Mouse (Mus musculus): Measurements from ENCODE around the gene Tmem138.
"Not testable (repeated sequence)": the region's sequence is repeated elsewhere in the genome, so short reads cannot be mapped to it uniquely, and the experiment has no call there.

Tmem138 gene

DNA sequence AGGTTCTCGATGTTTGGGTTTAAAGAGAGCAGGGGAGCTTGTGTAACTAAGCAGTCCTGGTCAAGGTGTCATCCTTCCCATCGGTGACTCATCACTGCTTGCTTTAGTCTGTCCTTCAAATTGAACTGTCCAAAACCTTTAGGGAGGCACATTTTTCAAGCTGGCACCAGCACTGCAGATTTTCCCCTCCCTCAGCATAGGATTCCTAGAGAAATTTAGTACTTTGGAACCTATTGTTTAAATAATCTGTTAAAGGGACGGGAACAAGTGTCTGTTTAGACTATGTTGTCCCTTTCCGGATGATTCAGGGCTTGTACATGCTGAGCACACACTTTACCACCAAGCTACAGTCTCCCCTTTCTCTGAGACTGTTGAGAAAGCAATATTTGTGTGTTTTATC is 11.9 kb downstream of the Tmem138 start:
- DNase-seq: no peak

DNA sequence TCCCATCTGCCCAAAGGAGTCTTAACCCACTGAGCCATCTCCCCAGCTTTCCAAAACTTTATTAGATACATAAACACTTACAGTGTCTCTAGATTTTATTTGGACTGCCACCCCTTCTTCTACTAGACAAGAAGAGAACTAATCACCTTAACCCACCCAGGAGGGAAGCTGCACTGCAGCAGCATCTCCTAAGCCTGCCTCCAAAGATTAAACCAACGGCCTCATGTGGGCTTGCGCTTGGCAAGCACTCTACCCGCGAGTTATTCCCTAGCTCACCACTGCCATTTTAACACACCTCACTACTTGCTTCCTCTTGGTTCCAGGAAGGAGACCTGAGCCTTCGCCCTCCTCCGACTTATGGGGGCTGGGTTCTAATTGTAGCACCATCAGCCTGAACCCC is 12.9 kb downstream of the Tmem138 start:
- no peak for DNase-seq

DNA sequence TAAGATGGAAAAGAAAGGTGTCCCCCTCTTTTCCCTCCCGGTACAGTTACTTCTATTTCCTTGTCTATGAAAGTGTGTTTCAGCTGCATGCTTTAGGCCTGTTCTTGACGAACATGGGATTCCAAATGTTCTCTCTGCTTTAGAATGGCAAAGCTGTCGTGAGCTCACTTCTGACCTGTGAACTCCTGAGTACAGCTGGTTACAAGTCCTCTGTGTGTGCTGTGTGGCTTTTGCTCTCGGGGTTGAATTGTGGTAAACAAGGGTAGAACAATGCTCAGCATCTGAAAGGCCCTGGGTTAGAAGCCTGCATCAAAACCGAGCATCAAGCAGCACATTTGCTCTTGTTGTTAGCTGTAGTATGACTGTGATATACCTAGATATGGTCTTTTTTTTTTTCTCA is 14.8 kb downstream of the Tmem138 start:
- no peak for DNase-seq

DNA sequence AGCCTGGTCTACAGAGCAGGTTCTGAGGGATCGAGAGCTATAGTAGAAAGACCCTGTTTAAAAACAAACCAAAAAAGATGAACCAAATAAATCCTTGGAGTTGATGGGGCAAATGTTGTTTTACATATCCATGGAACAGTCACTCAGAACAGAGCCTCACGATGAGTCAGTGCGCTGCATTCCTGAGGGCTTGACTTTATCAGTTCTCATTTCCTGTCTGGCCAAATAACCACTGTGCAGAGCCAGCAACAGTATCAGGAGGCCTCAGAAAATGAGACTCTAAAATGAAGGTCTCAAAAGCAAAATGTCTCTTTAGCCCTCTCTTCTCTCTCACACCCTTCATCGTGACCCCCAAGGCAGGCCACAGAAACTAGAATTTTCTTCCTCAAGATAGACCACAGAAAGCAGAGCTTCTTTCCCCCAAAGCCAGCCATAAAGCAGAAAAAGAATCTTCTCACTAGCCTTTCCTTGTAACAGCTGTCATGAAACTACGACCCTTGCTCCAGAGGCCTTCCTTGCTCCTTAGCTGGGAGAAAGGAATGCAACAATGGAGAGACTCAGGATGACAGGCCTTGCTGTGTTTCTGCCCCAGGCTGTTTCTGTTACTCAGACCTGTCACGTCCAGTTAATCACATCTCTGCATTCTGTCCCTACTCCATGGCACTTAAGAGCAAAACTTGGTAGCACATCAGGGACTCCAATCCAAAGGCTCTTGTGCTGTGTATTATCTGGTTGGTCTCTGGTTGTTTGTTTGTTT is 15.4 kb downstream of the Tmem138 start:
- no peak for DNase-seq

DNA sequence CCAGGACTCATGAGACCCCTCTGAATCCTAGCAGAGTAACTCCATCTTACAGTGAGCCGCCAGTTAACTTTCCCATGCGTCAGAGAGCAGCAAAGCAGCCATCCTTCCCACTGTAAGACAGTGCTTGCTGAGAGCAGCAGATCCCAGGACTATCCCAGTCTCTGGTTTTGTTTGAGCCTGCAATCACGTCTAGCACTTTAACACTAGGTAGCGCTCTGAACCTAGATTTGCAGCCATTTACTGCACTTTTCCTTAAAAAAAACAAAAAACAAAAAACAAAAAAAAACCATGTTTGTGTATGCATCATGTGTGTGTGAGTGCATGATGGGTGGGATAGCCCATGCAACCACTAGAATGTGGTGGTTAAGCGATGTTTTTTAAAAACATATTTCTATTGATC is 17.1 kb downstream of the Tmem138 start:
- no peak for DNase-seq

DNA sequence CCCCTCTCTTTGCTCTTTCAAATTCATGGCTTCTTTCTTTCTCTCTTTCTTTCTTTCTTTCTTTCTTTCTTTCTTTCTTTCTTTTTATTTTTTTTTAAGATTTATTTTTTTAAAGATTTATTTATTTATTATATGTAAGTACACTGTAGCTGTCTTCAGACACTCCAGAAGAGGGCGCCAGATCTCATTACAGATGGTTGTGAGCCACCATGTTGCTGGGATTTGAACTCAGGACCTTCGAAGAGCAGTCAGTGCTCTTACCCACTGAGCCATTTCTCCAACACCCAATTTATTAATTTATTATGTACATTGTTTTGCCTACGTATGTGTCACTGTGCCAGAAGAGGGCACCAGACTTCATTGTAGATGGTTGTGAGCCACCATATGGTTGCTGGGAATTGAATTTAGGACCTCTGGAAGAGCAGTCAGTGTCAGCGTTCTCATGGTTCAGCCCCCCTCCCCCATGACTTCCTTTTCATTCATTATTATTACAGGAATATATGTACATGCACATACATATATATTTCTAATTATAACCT is 19.3 kb downstream of the Tmem138 start:
- not testable (repeated sequence) for DNase-seq

DNA sequence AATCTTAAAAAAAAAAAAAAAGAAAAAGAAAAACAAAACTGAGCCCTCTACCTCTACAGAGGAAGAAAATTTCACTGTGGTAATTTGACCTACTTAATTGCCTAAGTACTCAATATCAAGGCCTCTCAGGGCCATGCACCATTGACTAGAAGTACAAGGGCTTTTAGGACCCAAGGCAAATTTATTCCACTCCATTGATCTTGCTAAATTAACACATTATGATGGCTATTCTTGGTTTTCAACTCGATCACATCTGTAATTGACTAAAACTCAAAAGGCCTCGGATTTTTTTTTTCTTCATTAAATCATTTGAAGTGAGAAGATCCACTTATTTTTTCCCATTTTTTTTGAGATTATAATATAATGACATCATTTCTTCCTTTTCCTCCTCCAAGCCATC is 19.7 kb downstream of the Tmem138 start:
- DNase-seq: no peak

DNA sequence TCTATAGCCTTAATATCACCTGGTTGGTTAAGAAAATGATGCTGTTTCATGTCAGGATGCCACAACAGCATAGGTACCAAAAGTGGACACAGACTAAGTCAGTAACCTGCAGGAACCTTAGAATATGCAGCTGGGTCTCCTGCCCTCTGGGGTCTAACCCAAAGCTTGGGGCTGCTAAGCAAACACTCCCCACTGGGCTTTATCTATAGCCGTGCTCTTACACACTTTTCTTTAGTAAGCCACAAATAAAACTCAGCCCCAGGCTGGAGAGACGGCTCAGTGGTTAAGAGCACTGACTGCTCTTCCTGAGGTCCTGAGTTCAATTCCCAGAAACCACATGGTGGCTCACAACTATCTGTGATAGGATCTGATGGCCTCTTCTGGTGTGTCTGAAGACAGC is 20.2 kb downstream of the Tmem138 start:
- no peak for DNase-seq

DNA sequence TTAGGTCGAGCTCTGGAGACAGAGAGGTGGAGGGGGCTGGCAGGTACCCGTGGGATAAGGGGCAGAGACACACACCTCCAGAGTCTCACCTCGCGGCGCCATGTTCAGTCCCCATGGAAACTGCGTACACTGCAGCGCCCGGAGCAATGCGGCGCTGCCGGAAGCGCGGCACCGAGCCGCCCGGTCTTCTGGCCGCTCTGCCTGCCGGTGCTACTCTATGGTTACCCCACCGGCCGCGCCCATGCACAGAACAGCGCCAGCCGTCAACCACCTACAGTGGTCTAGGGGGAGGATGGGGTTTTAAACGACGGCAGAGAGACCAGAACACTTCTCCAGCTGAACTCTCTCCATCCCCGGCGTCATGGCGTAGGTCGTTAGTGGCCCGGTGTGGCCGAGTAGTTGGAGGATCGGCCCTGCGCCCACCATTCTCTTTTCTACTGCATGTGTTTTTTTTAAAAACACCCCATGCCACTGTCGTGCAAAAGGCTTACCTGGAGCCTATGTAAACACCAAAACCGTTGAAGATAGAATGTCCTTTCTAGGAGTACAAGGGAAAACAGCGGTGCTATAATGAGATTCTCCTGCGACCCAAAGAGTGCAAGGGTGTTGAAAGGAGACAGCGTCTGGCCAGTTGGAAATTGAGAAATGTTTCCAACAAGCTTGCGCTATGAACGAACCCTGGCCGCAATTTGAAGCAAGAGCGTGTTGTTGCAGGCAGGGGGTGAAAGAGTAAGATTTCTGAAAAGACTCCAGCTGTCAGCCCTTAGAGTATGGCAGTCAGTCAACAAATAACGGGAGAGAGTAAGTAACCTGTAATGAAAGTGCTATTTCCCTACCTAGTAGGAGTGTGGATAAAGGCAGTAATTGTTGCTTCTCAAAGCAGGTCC is 21.3 kb downstream of the Tmem138 start, which contains the start of gene Tmem216:
Gene Tmem216 (minus strand): TSS at position 615 of the 887 bp plus-strand sequence.
- DNase-seq: peak; percentile 78 to 79

DNA sequence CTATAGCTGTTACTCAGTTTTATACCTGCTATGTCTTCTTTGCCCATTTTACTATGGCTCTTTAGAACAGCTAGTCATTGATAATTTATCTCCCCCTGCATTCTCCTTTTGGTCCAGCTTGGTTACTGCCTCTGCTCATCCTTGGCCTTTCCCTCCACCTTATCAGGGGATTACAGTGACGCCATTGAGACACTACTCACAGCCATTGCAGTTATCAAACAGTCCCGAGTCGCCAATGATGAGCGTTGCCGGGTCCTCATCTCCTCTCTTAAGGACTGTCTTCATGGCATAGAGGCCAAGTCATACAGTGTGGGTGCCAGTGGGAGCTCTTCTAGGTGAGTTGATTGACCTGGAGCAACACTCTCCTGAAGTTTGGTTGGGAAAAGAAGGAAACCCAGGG is 37.7 kb downstream of the Tmem138 start:
- DNase-seq: no peak

DNA sequence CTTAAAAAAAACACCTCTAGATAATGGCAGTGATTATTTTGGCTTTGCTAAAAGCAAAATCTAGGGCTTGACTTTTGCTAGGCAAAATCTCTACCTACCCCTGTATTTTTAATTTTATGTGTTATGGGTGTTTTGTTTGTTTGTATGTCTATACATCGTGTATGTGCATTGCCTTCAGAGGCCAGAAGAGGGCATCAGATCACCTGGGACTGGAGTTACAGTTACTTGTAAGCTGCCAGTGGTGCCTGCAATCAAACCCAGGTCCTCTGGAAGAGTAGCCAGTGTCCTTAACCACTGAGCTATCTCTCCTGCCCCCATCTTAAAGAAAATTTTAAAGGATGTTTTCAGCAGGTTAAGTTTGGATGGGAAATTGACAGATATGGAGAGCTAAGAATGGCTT is 47.1 kb downstream of the Tmem138 start:
- no peak for DNase-seq

DNA sequence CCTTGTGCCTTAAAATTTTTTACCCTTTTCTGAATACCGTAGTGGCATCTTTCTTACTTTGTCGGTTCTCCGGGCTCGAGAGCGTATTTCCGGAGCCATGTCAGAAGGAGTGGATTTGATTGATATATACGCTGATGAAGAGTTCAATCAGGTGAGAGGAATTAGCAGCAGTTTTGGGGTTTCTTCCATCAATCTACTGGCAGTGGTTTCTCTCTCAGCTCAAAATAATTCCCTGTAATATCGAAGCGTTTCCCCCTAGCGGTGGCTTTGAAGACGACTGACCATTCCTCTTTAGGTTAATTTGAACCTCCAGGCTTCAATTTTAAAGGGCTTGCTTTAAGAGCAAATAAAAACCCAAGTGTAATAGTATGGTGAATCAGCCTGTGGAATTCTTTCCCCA is 51.3 kb downstream of the Tmem138 start, which contains the start of gene Sdhaf2:
Gene Sdhaf2 (minus strand): TSS at position 233 of the 400 bp plus-strand sequence.
- no peak for DNase-seq

DNA sequence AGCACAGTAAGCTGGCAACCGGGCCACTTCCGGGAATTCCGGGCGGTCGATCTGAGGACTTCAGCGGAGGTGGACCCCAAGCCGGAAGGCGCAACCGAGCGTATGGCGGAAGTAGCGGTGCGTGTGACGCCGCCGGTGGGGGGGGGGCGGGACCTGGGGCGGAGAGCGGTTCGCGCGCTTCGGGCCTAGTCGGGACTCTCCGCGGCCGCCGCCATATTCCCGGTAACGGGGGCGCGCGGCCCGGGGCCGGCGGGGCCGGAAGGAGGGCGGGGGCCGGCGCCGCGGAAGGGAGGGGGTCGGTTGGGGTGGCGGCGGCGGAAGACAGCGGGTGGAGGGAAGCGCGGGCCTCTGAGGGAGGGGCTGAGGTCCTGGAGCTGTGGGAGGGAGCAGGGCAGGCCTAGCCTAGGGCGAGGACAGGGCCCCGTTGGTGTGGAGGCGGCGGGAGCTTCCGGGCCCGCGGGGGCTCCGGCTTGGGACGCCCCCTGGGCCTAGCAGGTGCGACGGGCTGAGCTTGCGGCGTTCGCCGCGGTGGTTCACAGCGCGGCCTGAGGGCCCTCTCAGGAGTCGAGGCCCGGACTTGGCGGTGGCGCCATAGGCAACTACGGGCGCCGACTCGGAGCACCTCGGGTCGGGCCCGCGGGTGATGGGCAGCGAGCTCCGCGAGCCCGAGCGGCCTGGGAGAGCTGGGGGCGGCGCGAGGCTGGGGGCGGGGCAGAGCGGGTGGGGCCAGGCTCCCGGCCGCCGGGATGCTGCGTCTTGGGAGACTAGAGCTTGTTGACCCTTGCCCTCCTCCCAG is 51.9 kb downstream of the Tmem138 start, which contains the start of gene Cpsf7:
Gene Cpsf7 (plus strand): TSS at position 161 of the 796 bp plus-strand sequence.
- peak; percentile 91 to 92 for DNase-seq

DNA sequence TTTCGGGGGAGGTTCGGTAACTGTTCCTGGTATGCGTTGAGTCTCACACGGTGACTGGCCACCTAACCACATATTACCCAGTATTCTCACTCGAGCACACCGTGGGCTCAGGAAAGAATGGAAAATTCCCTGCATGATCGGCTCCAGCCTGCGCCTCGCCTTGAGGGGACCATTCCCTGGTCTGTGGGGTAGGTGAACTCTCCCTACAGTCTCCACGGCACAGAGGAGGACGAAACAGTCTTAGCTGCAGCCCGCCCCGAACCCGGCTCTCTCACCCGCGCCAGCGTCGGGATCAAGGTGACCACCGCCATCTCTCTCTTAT is 52.4 kb downstream of the Tmem138 start:
- DNase-seq: no peak

DNA sequence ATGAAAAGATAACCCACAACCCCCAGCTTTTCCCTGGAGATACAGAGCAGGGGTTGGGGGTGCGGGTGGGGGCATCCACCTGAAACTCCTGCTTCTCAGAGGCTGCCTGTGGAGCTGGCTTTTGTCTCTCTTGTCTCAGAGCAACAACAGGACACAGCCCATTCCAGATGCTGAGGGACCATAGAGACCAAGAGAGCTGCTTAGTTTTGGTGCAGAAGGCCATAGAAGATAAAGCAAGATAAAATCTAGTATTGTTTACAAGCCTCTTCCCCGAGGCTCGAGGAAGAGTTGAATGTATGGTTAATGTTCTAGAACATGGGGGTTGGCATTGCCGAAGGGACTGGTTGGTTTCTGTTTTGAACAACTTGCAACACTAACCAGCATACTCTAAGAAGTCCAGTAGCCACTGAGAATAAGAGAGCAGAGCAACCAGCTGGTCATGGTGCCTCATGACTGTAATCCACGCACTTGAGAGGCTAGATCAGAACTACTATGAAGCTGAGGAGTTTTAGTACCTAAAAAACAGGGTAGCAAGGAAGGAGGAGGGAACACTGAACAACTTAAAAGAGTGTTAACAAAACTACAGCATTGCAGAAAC is 53.6 kb downstream of the Tmem138 start:
- no peak for DNase-seq

DNA sequence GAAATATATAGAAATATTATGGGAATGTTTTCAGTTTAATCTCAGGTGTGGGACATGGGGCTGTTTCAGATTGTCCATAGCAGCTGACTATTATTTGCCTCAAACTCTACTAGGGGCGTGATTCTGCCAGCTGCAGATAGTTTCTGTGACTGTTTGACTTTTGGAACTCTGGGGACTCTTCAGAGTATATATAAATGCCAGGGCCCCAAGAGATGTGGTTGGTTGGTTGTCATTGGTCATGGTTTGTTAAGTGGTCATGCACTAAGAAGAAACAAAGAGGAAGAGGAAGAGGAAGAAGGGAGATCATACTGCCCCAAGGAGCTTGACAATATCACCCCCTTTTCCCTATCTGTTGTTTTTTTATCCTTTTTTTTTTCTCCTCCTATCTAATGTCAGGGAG is 55.2 kb downstream of the Tmem138 start:
- DNase-seq: no peak

Measured in kidney, adult 8-10 months (tissue).